Mouse (Mus musculus) bone marrow, adult 2 months (tissue): ENCODE measurements around the gene Pcsk6. TPM values are rescaled to one million over a fixed set of nuclear protein-coding genes. Genes with fewer than 3 reads are reported as not detected.
"Not testable (repeated sequence)": the region's sequence is repeated elsewhere in the genome, so short reads cannot be mapped to it uniquely, and the experiment has no call there.

ENCODE experiments used
- H3K27ac ChIP-seq: fragments of 200-500 bp; 2 replicates; pipeline ENCODE4 v1.5.1; 2012; ENCODE audit warnings: low read depth, mild to moderate bottlenecking, control low read depth, inconsistent platforms, low read length; ENCODE audit not compliant: control insufficient read depth, poor library complexity, insufficient read depth
- H3K4me1 ChIP-seq: fragments of 200-500 bp; 2 replicates; pipeline ENCODE4 v1.6.1; 2011; ENCODE audit warnings: low read length; ENCODE audit not compliant: control insufficient read depth, insufficient read depth
- H3K4me3 ChIP-seq: fragments of 200-500 bp; replicated peaks from 2 replicates; pipeline ENCODE3; 2011; ENCODE audit warnings: mild to moderate bottlenecking, low read depth, low read length, control low read depth; ENCODE audit not compliant: control insufficient read depth
- CTCF ChIP-seq: fragments of 200-500 bp; IDR thresholded peaks from 2 replicates; pipeline ENCODE4 v1.5.1; 2011; ENCODE audit warnings: low read length, control low read depth; ENCODE audit not compliant: control insufficient read depth, insufficient read depth
- POLR2A ChIP-seq: fragments of 200-500 bp; IDR thresholded peaks from 2 replicates; pipeline ENCODE4 v1.6.1; 2011; ENCODE audit warnings: low read depth, mild to moderate bottlenecking, control low read depth, low read length, borderline replicate concordance; ENCODE audit not compliant: control insufficient read depth
- WGBS: fragments of 180-500 bp; shearing (Covaris S2); methylation state at CpG from one replicate; pipeline ENCODE4 v1.1.7; 2018; 5-methylcytosine and 5-hydroxymethylcytosine counted together
- polyA plus RNA-seq: library from polyadenylated mRNA; stranded (reverse); fragments of >200 nt; gene quantifications from 2 replicates; pipeline ENCODE4 v1.2.4, GENCODE M21; 2011; ENCODE audit warnings: low replicate concordance; ENCODE audit not compliant: missing spikeins, insufficient read depth, insufficient read length

The Pcsk6 gene
- polyA plus RNA-seq, 1 experiment: 5.3 TPM

- Histone ChIP-seq H3K27ac (no peak overlapping the region), H3K4me3 (no peak overlapping the region), H3K4me1 (no peaks in the 10 kb centered on the region)
- 78% methylated on average over 12 of the region's 12 CpGs for WGBS
- no peak for TF ChIP-seq POLR2A
Measured at GRCm38 (mm10) chr7:65909343-65910127, 48.0 kb downstream of the Pcsk6 start.

- Histone ChIP-seq H3K4me3 (no peak overlapping the region), H3K4me1 (no peaks in the 10 kb centered on the region), H3K27ac (no peak overlapping the region)
- TF ChIP-seq CTCF: no peak
- no peak for TF ChIP-seq POLR2A
- WGBS: 68% methylated on average over 3 of the region's 3 CpGs
Measured at GRCm38 (mm10) chr7:65913088-65913610, 51.6 kb downstream of the Pcsk6 start.

- Histone ChIP-seq H3K4me3 (no peak overlapping the region), H3K4me1 (no peaks in the 10 kb centered on the region), H3K27ac (no peak overlapping the region)
- WGBS: 72% methylated on average over 11 of the region's 11 CpGs
- TF ChIP-seq POLR2A: no peak
- TF ChIP-seq CTCF: no peak
Measured at GRCm38 (mm10) chr7:65914761-65915301, 53.3 kb downstream of the Pcsk6 start.

GRCm38 (mm10) chr7:65915821-65916220, 54.3 kb downstream of the Pcsk6 start:
- 78% methylated on average over 7 of the region's 7 CpGs for WGBS

GRCm38 (mm10) chr7:65916566-65916965, 55.0 kb downstream of the Pcsk6 start:
- Histone ChIP-seq H3K27ac (no peak overlapping the region), H3K4me3 (no peak overlapping the region), H3K4me1 (no peaks in the 10 kb centered on the region)
- TF ChIP-seq CTCF: no peak
- no peak for TF ChIP-seq POLR2A
- 81% methylated on average over 8 of the region's 8 CpGs for WGBS

More at GRCm38 (mm10) chr7:65915821-65916220, 54.3 kb downstream of the Pcsk6 start:
- H3K4me3 ChIP-seq: no peak overlapping the region
- TF ChIP-seq CTCF (no peak), POLR2A (no peak)
- H3K27ac ChIP-seq: no peak overlapping the region
- no peaks in the 10 kb centered on the region for H3K4me1 ChIP-seq

- 86% methylated on average over 4 of the region's 4 CpGs for WGBS
Measured at GRCm38 (mm10) chr7:65918431-65918830, 56.9 kb downstream of the Pcsk6 start.

GRCm38 (mm10) chr7:65929398-65929797, 67.9 kb downstream of the Pcsk6 start:
- TF ChIP-seq CTCF (no peak), POLR2A (no peak)
- H3K4me3 ChIP-seq: no peak overlapping the region
- WGBS: 29% methylated on average over 5 of the region's 5 CpGs
- no peaks in the 10 kb centered on the region for H3K4me1 ChIP-seq
- H3K27ac ChIP-seq: no peak overlapping the region

More at GRCm38 (mm10) chr7:65918431-65918830, 56.9 kb downstream of the Pcsk6 start:
- H3K27ac ChIP-seq: no peak overlapping the region
- no peak overlapping the region for H3K4me3 ChIP-seq
- no peaks in the 10 kb centered on the region for H3K4me1 ChIP-seq
- TF ChIP-seq CTCF (no peak), POLR2A (no peak)

GRCm38 (mm10) chr7:65930478-65930877, 68.9 kb downstream of the Pcsk6 start:
- WGBS: 58% methylated on average over 11 of the region's 11 CpGs
- Histone ChIP-seq H3K4me1 (no peaks in the 10 kb centered on the region), H3K27ac (no peak overlapping the region), H3K4me3 (no peak overlapping the region)
- TF ChIP-seq CTCF (no peak), POLR2A (no peak)

- WGBS: 76% methylated on average over 3 of the region's 3 CpGs
- H3K27ac ChIP-seq, H3K4me3 ChIP-seq, H3K4me1 ChIP-seq: not testable (repeated sequence)
Measured at GRCm38 (mm10) chr7:65934238-65934970, 72.9 kb downstream of the Pcsk6 start.
